Mouse (Mus musculus) megakaryocyte, embryonic 14.5 days (primary cell): Measurements from ENCODE around the gene Ano6. TPM values are rescaled to one million over a fixed set of nuclear protein-coding genes. Genes with fewer than 3 reads are reported as not detected.

ENCODE experiments used
- H3K27me3 ChIP-seq: replicated peaks from 2 replicates; pipeline ENCODE3; 2012; ENCODE audit warnings: inconsistent platforms
- H3K36me3 ChIP-seq: replicated peaks from 2 replicates; pipeline ENCODE3; 2012; ENCODE audit warnings: low read length, inconsistent platforms, mixed read lengths
- H3K4me1 ChIP-seq: 2 replicates; pipeline ENCODE4 v1.6.1; 2012; ENCODE audit warnings: inconsistent platforms
- H3K4me3 ChIP-seq: replicated peaks from 2 replicates; pipeline ENCODE3; 2012; ENCODE audit warnings: moderate library complexity, mild to moderate bottlenecking, inconsistent platforms
- H3K9me3 ChIP-seq: 2 replicates; pipeline ENCODE4 v1.6.1; 2012; ENCODE audit warnings: inconsistent platforms
- FLI1 ChIP-seq: IDR thresholded peaks from 2 replicates; pipeline ENCODE4 v1.6.1; 2012; ENCODE audit warnings: low read length, inconsistent platforms, mixed read lengths
- GATA1 ChIP-seq: IDR thresholded peaks from 3 replicates; pipeline ENCODE4 v1.6.1; 2012; ENCODE audit warnings: mixed read lengths, low read length, inconsistent platforms, borderline replicate concordance
- polyA plus RNA-seq: library from polyadenylated mRNA; stranded (reverse); fragments of >175 nt; gene quantifications from 2 replicates; pipeline ENCODE4 v1.2.3, GENCODE M21; 2012; ENCODE audit warnings: low replicate concordance; ENCODE audit not compliant: insufficient read depth

Ano6 gene
- polyA plus RNA-seq, 1 experiment = 10.3 TPM

GRCm38 (mm10) chr15:95833292-95833691, 42.6 kb downstream of the Ano6 start:
- H3K4me3 ChIP-seq = no peak overlapping the region

GRCm38 (mm10) chr15:95836077-95836476, 45.4 kb downstream of the Ano6 start:
- Histone ChIP-seq H3K4me1 (peaks cover 100% of the 10 kb centered on the region), H3K36me3 (peaks cover 62% of the 10 kb centered on the region), H3K27me3 (no peaks in the 10 kb centered on the region), H3K9me3 (no peaks in the 10 kb centered on the region), H3K4me3 (no peak overlapping the region)
- no peak for TF ChIP-seq GATA1
- TF ChIP-seq FLI1 = no peak

More at GRCm38 (mm10) chr15:95833292-95833691, 42.6 kb downstream of the Ano6 start:
- TF ChIP-seq FLI1 (no peak), GATA1 (no peak)
- peaks cover 80% of the 10 kb centered on the region for H3K36me3 ChIP-seq
- H3K4me1 ChIP-seq = peaks cover 99% of the 10 kb centered on the region
- no peaks in the 10 kb centered on the region for H3K27me3 ChIP-seq
- H3K9me3 ChIP-seq = no peaks in the 10 kb centered on the region

- no peaks in the 10 kb centered on the region for H3K27me3 ChIP-seq
- H3K36me3 ChIP-seq = peaks cover 58% of the 10 kb centered on the region
- TF ChIP-seq FLI1 = no peak
- TF ChIP-seq GATA1 = no peak
- peak overlapping the region; percentile 86 for H3K4me3 ChIP-seq
- no peaks in the 10 kb centered on the region for H3K9me3 ChIP-seq
- H3K4me1 ChIP-seq = peaks cover 94% of the 10 kb centered on the region
These were observed 46.2 kb downstream of the Ano6 start for GRCm38 (mm10) chr15:95836646-95837434.

GRCm38 (mm10) chr15:95837570-95837969, 46.9 kb downstream of the Ano6 start:
- no peaks in the 10 kb centered on the region for H3K27me3 ChIP-seq
- TF ChIP-seq GATA1 (no peak), FLI1 (no peak)
- H3K4me1 ChIP-seq = peaks cover 93% of the 10 kb centered on the region
- H3K36me3 ChIP-seq = peaks cover 57% of the 10 kb centered on the region
- H3K9me3 ChIP-seq = no peaks in the 10 kb centered on the region
- H3K4me3 ChIP-seq = peak overlapping the region; percentile 86

GRCm38 (mm10) chr15:95838171-95839020, 47.8 kb downstream of the Ano6 start:
- TF ChIP-seq FLI1 (no peak), GATA1 (peak; percentile 37; the same call in 1 of the 3 replicates)
- no peaks in the 10 kb centered on the region for H3K9me3 ChIP-seq

GRCm38 (mm10) chr15:95839789-95840188, 49.1 kb downstream of the Ano6 start:
- Histone ChIP-seq H3K27me3 (no peaks in the 10 kb centered on the region), H3K9me3 (no peaks in the 10 kb centered on the region), H3K36me3 (peaks cover 55% of the 10 kb centered on the region), H3K4me3 (peak overlapping the region; percentile 69), H3K4me1 (peaks cover 93% of the 10 kb centered on the region)
- TF ChIP-seq GATA1 (no peak), FLI1 (no peak)

More at GRCm38 (mm10) chr15:95838171-95839020, 47.8 kb downstream of the Ano6 start:
- Histone ChIP-seq H3K27me3 (no peaks in the 10 kb centered on the region), H3K36me3 (peaks cover 57% of the 10 kb centered on the region), H3K4me1 (peaks cover 93% of the 10 kb centered on the region), H3K4me3 (peak overlapping the region; percentile 74)

- H3K36me3 ChIP-seq = peaks cover 55% of the 10 kb centered on the region
- H3K4me1 ChIP-seq = peaks cover 91% of the 10 kb centered on the region
- H3K9me3 ChIP-seq = no peaks in the 10 kb centered on the region
- H3K27me3 ChIP-seq = no peaks in the 10 kb centered on the region
- TF ChIP-seq FLI1 = no peak
- no peak for TF ChIP-seq GATA1
- H3K4me3 ChIP-seq = peak overlapping the region; percentile 51
These were observed 52.7 kb downstream of the Ano6 start for GRCm38 (mm10) chr15:95843183-95843949.

GRCm38 (mm10) chr15:95844412-95844811, 53.8 kb downstream of the Ano6 start:
- H3K9me3 ChIP-seq = no peaks in the 10 kb centered on the region
- TF ChIP-seq GATA1 (no peak), FLI1 (no peak)

GRCm38 (mm10) chr15:95846102-95846501, 55.5 kb downstream of the Ano6 start:
- H3K4me1 ChIP-seq = peaks cover 91% of the 10 kb centered on the region
- no peaks in the 10 kb centered on the region for H3K27me3 ChIP-seq
- peaks cover 68% of the 10 kb centered on the region for H3K36me3 ChIP-seq
- no peak for TF ChIP-seq GATA1
- no peak for TF ChIP-seq FLI1
- no peak overlapping the region for H3K4me3 ChIP-seq
- no peaks in the 10 kb centered on the region for H3K9me3 ChIP-seq

More at GRCm38 (mm10) chr15:95844412-95844811, 53.8 kb downstream of the Ano6 start:
- H3K27me3 ChIP-seq = no peaks in the 10 kb centered on the region
- no peak overlapping the region for H3K4me3 ChIP-seq
- peaks cover 91% of the 10 kb centered on the region for H3K4me1 ChIP-seq
- peaks cover 63% of the 10 kb centered on the region for H3K36me3 ChIP-seq
